ENCODE assay signal across 24 mouse cellular contexts in the genomic region with DNA sequence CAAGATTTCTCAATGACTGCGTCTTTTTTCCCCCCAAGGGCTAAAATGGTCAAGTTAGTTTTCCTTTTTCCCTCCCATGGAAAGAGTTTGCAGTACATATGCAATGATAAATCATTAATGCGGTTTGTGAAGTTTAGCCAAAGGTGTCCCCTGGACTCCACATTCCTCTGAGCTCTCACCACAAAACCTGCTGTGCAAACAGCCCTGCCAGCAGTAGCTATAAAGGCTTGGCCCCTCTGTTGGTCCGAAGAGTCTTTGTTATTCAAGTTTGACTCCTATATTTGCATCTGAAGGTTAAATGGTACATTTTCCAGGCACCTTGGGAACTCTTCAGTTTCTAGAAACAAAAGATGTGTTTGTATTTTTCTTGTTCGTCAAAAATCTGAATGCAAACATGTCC. TPM values are rescaled to one million over a fixed set of nuclear protein-coding genes. Genes with fewer than 3 reads are reported as not detected.
DNase-seq lines count a peak whose midpoint lies in the region; ATAC-seq and TF ChIP-seq lines count a peak whose summit lies in the region.
"Had no signal": no experiment of that assay in that cellular context is flagged by ENCODE, and none has a peak within 500 bp of the region (broad histone marks: within the 10 kb centered on the region; RNA-seq: fewer than 3 reads in every experiment).

No protein-coding gene starts in this region.

- no peak overlapping the region for H3K27ac ChIP-seq in lung, embryonic 14.5 days (ENCODE audit: low read depth)
- peak overlapping the region; percentile 3; the same call in 1 of the 2 replicates for H3K27ac ChIP-seq in kidney, postnatal 0 days
- no peak overlapping the region for H3K27ac ChIP-seq in limb, embryonic 10.5 days
- H3K27ac ChIP-seq: forebrain, embryonic 10.5 days; hindbrain, embryonic 10.5 days; intestine, embryonic 15.5 days; limb, embryonic 12.5 days had no signal

- no peaks in the 10 kb centered on the region for H3K9me3 ChIP-seq in lung, embryonic 14.5 days (ENCODE audit: low read depth, low read length)
- no peaks in the 10 kb centered on the region for H3K9me3 ChIP-seq in kidney, postnatal 0 days (replicated peaks; ENCODE audit: low read length)
- no peaks in the 10 kb centered on the region for H3K9me3 ChIP-seq in limb, embryonic 10.5 days (replicated peaks)
- H3K9me3 ChIP-seq: forebrain, embryonic 10.5 days; heart, embryonic 12.5 days; hindbrain, embryonic 10.5 days; intestine, embryonic 15.5 days; limb, embryonic 12.5 days; megakaryocyte, embryonic 14.5 days had no signal

- peak; percentile 34 for DNase-seq in lung, embryonic 14.5 days
- no peak for DNase-seq in lung, postnatal 10 days
- peak; percentile 90 for DNase-seq in R1 (ENCODE audit: low read depth, low spot score)
- DNase-seq in kidney, postnatal 0 days (ENCODE audit: low spot score) = peak; percentile 39
- no peak for DNase-seq in limb, embryonic 10.5 days (ENCODE audit: low spot score)
- DNase-seq in thymus, postnatal 4 days = no peak
- no peak for DNase-seq in cerebellum, adult 8-10 months
- DNase-seq: adrenal gland, adult 2 months; cerebellum, adult 18-20 months; cerebellum, postnatal 36 days; gastrocnemius, postnatal 25 days; heart, adult 18-20 months; heart, postnatal 10 days; liver, postnatal 0 days; lung, postnatal 36 days had no signal

- TF ChIP-seq CTCF in lung, embryonic 14.5 days (IDR thresholded peaks at IDR 0.05; ENCODE audit: low read depth) = no peak
- TF ChIP-seq CTCF in kidney, postnatal 0 days (IDR thresholded peaks at IDR 0.05; ENCODE audit: low read depth) = no peak

- H3K4me1 ChIP-seq in lung, embryonic 14.5 days (ENCODE audit: insufficient read depth) = no peaks in the 10 kb centered on the region
- no peaks in the 10 kb centered on the region; the same call in 1 of the 2 replicates for H3K4me1 ChIP-seq in kidney, postnatal 0 days (replicated peaks; ENCODE audit: insufficient read depth, low read length)
- H3K4me1 ChIP-seq in limb, embryonic 10.5 days = peaks cover 20% of the 10 kb centered on the region
- H3K4me1 ChIP-seq: heart, embryonic 12.5 days; intestine, embryonic 15.5 days; megakaryocyte, embryonic 14.5 days had no signal

- H3K4me3 ChIP-seq in lung, embryonic 14.5 days (ENCODE audit: low read depth, low read length) = no peak overlapping the region
- H3K4me3 ChIP-seq in kidney, postnatal 0 days (replicated peaks; ENCODE audit: low read depth, low read length) = no peak overlapping the region
- no peak overlapping the region for H3K4me3 ChIP-seq in limb, embryonic 10.5 days
- H3K4me3 ChIP-seq: forebrain, embryonic 10.5 days; heart, embryonic 12.5 days; hindbrain, embryonic 10.5 days; intestine, embryonic 15.5 days; layer of hippocampus, adult 2 months; limb, embryonic 12.5 days; megakaryocyte, embryonic 14.5 days had no signal

- no peak overlapping the region for H3K9ac ChIP-seq in lung, embryonic 14.5 days
- no peak overlapping the region for H3K9ac ChIP-seq in kidney, postnatal 0 days (ENCODE audit: low read depth, low read length)
- H3K9ac ChIP-seq: heart, embryonic 12.5 days; intestine, embryonic 15.5 days; limb, embryonic 12.5 days; liver, postnatal 0 days had no signal

- no peaks in the 10 kb centered on the region for H3K27me3 ChIP-seq in lung, embryonic 14.5 days (ENCODE audit: insufficient read depth, low read length)
- H3K27me3 ChIP-seq in kidney, postnatal 0 days (ENCODE audit: insufficient read depth, low read length) = no peaks in the 10 kb centered on the region
- no peaks in the 10 kb centered on the region for H3K27me3 ChIP-seq in limb, embryonic 10.5 days (ENCODE audit: low read depth, poor library complexity, severe bottlenecking)
- H3K27me3 ChIP-seq: intestine, embryonic 15.5 days; limb, embryonic 12.5 days; megakaryocyte, embryonic 14.5 days had no signal

- H3K36me3 ChIP-seq in lung, embryonic 14.5 days (ENCODE audit: insufficient read depth) = no peaks in the 10 kb centered on the region
- no peaks in the 10 kb centered on the region for H3K36me3 ChIP-seq in kidney, postnatal 0 days (ENCODE audit: insufficient read depth, low read length)
- H3K36me3 ChIP-seq in limb, embryonic 10.5 days = no peaks in the 10 kb centered on the region
- H3K36me3 ChIP-seq: forebrain, embryonic 10.5 days; heart, embryonic 12.5 days; hindbrain, embryonic 10.5 days; intestine, embryonic 15.5 days; limb, embryonic 12.5 days had no signal

- no peak overlapping the region for H3K4me2 ChIP-seq in lung, embryonic 14.5 days
- no peak overlapping the region for H3K4me2 ChIP-seq in kidney, postnatal 0 days (ENCODE audit: low read length)
- H3K4me2 ChIP-seq: heart, embryonic 12.5 days; intestine, embryonic 15.5 days; limb, embryonic 12.5 days; liver, embryonic 11.5 days had no signal

- no peak for ATAC-seq in lung, embryonic 14.5 days (ENCODE audit: insufficient read depth)
- no peak for ATAC-seq in kidney, postnatal 0 days (replicated peaks; ENCODE audit: low FRiP score, low read depth)
- ATAC-seq: hindbrain, embryonic 16.5 days; intestine, embryonic 15.5 days; liver, postnatal 0 days had no signal

- WGBS in lung, embryonic 14.5 days = 35% methylated on average over 4 of the region's 4 CpGs
- WGBS in kidney, postnatal 0 days = 13% methylated on average over 4 of the region's 4 CpGs
- 51% methylated on average over 4 of the region's 4 CpGs for WGBS in limb, embryonic 10.5 days

RNA-seq across cellular contexts. Expression of a gene that starts 39.7 kb away (rescaled TPM):
- 4.2 and 5.2 TPM in 2 replicates for polyA plus RNA-seq in lung, embryonic 14.5 days (2014; fragmentation: Nextera tagmentation; extraction: Ambion mirVana)
- polyA plus RNA-seq in kidney, postnatal 0 days (2015; fragmentation: Nextera tagmentation; extraction: Ambion mirVana) = 32.4 and 34.4 TPM in 2 replicates
- polyA plus RNA-seq in limb, embryonic 10.5 days (2016; fragmentation: Nextera tagmentation; extraction: Ambion mirVana) = 0.49 and 2.0 TPM in 2 replicates

Comparison
In these comparisons a context has a peak if more than half of its experiments do, and no peak if none do; other contexts are left out.
1. DNase-seq: peak in lung, embryonic 14.5 days (single experiment), R1 (single experiment) and kidney, postnatal 0 days (single experiment); none in lung, postnatal 10 days (single experiment), limb, embryonic 10.5 days (single experiment), thymus, postnatal 4 days (single experiment) and cerebellum, adult 8-10 months (single experiment).